Mouse (Mus musculus) lung, embryonic 16.5 days (tissue): Measurements from ENCODE around the gene Tpcn2. TPM values are rescaled to one million over a fixed set of nuclear protein-coding genes. Genes with fewer than 3 reads are reported as not detected.

Experiments used
- ATAC-seq: fragments of 200-750 bp; cut with Nextera tagmentation; 2 replicates; pipeline ENCODE4 v1.8.0; 2017; ENCODE audit warnings: low read depth, mild to moderate bottlenecking, moderate library complexity
- H3K27ac ChIP-seq: fragments of 300-500 bp; sonication (generic); 2 replicates; pipeline ENCODE4 v1.5.1; 2014; ENCODE audit warnings: mild to moderate bottlenecking, control low read depth, low read length
- H3K27me3 ChIP-seq: fragments of 300-500 bp; sonication (generic); 2 replicates; pipeline ENCODE4 v1.6.1; 2014; ENCODE audit warnings: low read depth, low read length, mixed read lengths; ENCODE audit not compliant: control insufficient read depth, insufficient read depth
- H3K36me3 ChIP-seq: fragments of 300-500 bp; sonication (generic); 2 replicates; pipeline ENCODE4 v1.6.1; 2014; ENCODE audit warnings: low read length; ENCODE audit not compliant: control insufficient read depth, insufficient read depth
- H3K4me1 ChIP-seq: fragments of 300-500 bp; sonication (generic); replicated peaks from 2 replicates; pipeline ENCODE4 v1.6.1; 2014; ENCODE audit warnings: low read length, mixed read lengths; ENCODE audit not compliant: control insufficient read depth, insufficient read depth
- H3K4me2 ChIP-seq: fragments of 300-500 bp; sonication (generic); 2 replicates; pipeline ENCODE4 v1.6.1; 2014; ENCODE audit warnings: low read depth, low read length, control low read depth
- H3K4me3 ChIP-seq: fragments of 300-500 bp; sonication (generic); 2 replicates; pipeline ENCODE4 v1.5.1; 2014; ENCODE audit warnings: mild to moderate bottlenecking, low read length, control low read depth
- H3K9ac ChIP-seq: fragments of 300-500 bp; sonication (generic); 2 replicates; pipeline ENCODE4 v1.6.1; 2014; ENCODE audit warnings: low read length, control low read depth
- H3K9me3 ChIP-seq: fragments of 300-500 bp; sonication (generic); 2 replicates; pipeline ENCODE4 v1.6.1; 2016; ENCODE audit warnings: low read length; ENCODE audit not compliant: control insufficient read depth
- WGBS: fragments of 180-500 bp; shearing (Covaris S2); extraction: QIAGEN DNeasy Blood & Tissue Kit; methylation state at CpG from one replicate; pipeline ENCODE4 v1.1.7; 2014; 5-methylcytosine and 5-hydroxymethylcytosine counted together
- polyA plus RNA-seq: library from polyadenylated mRNA; unstranded; fragments of >200 nt; fragmentation: Nextera tagmentation; extraction: Ambion mirVana; gene quantifications from 2 replicates; pipeline ENCODE4 v1.2.1, GENCODE M21; 2015

Gene Tpcn2
- polyA plus RNA-seq, 1 experiment from 2014 or later: 12.3 TPM

- Histone ChIP-seq H3K4me3 (no peak overlapping the region), H3K36me3 (no peaks in the 10 kb centered on the region), H3K4me2 (no peak overlapping the region), H3K27me3 (no peaks in the 10 kb centered on the region), H3K4me1 (no peaks in the 10 kb centered on the region), H3K27ac (no peak overlapping the region), H3K9ac (no peak overlapping the region), H3K9me3 (peaks cover 6% of the 10 kb centered on the region)
- WGBS: 83% methylated on average over 3 of the region's 3 CpGs
- no peak for ATAC-seq
Measured at GRCm38 (mm10) chr7:145139576-145139975, 144.2 kb downstream of the Tpcn2 start.

GRCm38 (mm10) chr7:145139100-145139499 is 144.7 kb downstream of the Tpcn2 start:
- H3K9me3 ChIP-seq: peaks cover 6% of the 10 kb centered on the region
- no peak overlapping the region for H3K9ac ChIP-seq
- H3K4me1 ChIP-seq: no peaks in the 10 kb centered on the region
- H3K27ac ChIP-seq: no peak overlapping the region
- no peak overlapping the region for H3K4me3 ChIP-seq
- H3K27me3 ChIP-seq: no peaks in the 10 kb centered on the region
- ATAC-seq: no peak
- WGBS: 65% methylated on average over 1 of the region's 1 CpGs
- H3K4me2 ChIP-seq: no peak overlapping the region
- no peaks in the 10 kb centered on the region for H3K36me3 ChIP-seq

GRCm38 (mm10) chr7:145137871-145138270 is 145.9 kb downstream of the Tpcn2 start:
- 92% methylated on average over 1 of the region's 1 CpGs for WGBS
- Histone ChIP-seq H3K4me2 (no peak overlapping the region), H3K27me3 (no peaks in the 10 kb centered on the region), H3K27ac (no peak overlapping the region), H3K9ac (no peak overlapping the region), H3K4me1 (no peaks in the 10 kb centered on the region), H3K4me3 (no peak overlapping the region), H3K36me3 (no peaks in the 10 kb centered on the region), H3K9me3 (peaks cover 6% of the 10 kb centered on the region)
- no peak for ATAC-seq

- no peaks in the 10 kb centered on the region for H3K36me3 ChIP-seq
- H3K27ac ChIP-seq: no peak overlapping the region
- H3K27me3 ChIP-seq: no peaks in the 10 kb centered on the region
- peaks cover 6% of the 10 kb centered on the region for H3K9me3 ChIP-seq
- H3K9ac ChIP-seq: no peak overlapping the region
- 85% methylated on average over 4 of the region's 4 CpGs for WGBS
- no peak overlapping the region for H3K4me3 ChIP-seq
- no peak for ATAC-seq
- H3K4me1 ChIP-seq: no peaks in the 10 kb centered on the region
- no peak overlapping the region for H3K4me2 ChIP-seq
Measured at GRCm38 (mm10) chr7:145136831-145137230, 147.0 kb downstream of the Tpcn2 start.

Other genes with a start within 250 kb of the Tpcn2 start
- gene 1810010D01Rik, start 75.9 kb downstream of the Tpcn2 start, polyA plus RNA-seq: 0.43 TPM in 1 of 2 replicates, not detected in the other
- gene Mrgprf, start 16.8 kb upstream of the Tpcn2 start, polyA plus RNA-seq: 2.2 and 2.4 TPM in 2 replicates
- not detected in 2 replicates for gene Mrgprd, start 30.8 kb upstream of the Tpcn2 start, polyA plus RNA-seq